Mouse (Mus musculus): ENCODE data around the gene Tmprss9. TPM values are rescaled to one million over a fixed set of nuclear protein-coding genes. Genes with fewer than 3 reads are reported as not detected.
A peak's percentile ranks its signal among the peaks of the same experiment; 100 is the strongest.

Tmprss9 gene
- total RNA-seq, 2 experiments from 2014 or later = not detected

- peak; percentile 59 for DNase-seq (ENCODE audit: low spot score)
These were observed 42.6 kb downstream of the Tmprss9 start for GRCm38 (mm10) chr10:80914253-80914656.

DNA sequence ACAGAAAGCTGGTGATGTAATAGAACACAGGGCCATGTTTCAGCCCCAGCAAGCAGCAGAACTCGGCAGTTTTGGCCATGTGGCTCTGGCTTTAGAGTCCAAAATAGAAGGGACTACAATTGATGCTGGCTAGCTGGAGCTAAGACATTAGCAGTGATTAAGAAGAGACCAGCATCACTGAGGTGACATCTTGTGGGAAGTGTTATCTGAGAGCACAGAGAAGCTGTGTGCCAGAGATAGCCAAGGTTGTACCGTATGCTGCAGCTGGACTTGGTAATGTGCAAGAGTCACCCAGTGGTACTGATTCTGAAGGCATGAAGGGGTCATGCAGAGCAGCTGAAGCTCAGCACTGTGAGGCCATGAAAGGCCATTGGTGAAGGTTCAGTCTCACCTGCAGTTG is 43.6 kb downstream of the Tmprss9 start:
- DNase-seq (ENCODE audit: low spot score) = no peak

DNA sequence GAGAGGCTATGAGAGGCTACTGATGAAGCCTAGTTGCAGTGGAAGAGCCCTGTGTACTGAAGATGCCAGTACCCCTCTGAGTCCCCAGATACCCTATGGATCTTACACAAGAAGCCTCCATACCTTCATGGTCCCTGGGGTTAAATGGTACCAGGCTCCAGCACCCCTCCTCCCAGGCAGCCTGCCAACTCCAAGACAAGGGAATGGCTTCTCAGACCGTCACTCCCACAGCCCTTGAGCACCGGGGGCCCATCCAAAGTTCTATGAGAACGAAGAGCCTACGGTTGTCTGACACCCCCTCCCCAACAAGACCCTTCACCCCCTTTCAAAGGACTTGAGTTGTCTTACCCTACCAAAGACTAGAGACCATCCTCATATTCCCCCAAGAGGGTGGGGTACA is 44.1 kb downstream of the Tmprss9 start:
- no peak for DNase-seq (ENCODE audit: low spot score)

DNA sequence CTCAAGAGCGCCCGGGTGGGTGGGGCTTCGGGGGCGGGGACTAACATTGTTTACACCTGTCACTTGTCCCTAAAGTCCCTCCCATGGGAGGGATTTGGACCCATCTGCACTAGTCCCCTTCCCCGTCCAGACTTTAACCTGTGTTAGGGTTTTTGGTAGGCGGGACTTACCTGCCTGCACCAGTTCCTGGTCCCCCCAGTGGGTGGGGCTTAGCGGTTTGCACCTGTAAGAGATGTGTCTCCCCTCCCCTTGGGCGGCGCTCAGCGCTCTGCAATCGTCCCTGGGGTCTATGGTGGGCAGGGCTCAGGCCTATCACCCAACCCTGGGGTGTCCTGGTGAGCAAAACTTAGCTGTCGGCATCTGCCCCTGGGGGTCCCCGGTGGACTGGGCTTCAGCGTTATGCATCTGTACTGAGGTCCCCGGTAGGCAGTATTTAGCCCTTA is 45.7 kb downstream of the Tmprss9 start:
- DNase-seq (ENCODE audit: low spot score) = no peak

DNA sequence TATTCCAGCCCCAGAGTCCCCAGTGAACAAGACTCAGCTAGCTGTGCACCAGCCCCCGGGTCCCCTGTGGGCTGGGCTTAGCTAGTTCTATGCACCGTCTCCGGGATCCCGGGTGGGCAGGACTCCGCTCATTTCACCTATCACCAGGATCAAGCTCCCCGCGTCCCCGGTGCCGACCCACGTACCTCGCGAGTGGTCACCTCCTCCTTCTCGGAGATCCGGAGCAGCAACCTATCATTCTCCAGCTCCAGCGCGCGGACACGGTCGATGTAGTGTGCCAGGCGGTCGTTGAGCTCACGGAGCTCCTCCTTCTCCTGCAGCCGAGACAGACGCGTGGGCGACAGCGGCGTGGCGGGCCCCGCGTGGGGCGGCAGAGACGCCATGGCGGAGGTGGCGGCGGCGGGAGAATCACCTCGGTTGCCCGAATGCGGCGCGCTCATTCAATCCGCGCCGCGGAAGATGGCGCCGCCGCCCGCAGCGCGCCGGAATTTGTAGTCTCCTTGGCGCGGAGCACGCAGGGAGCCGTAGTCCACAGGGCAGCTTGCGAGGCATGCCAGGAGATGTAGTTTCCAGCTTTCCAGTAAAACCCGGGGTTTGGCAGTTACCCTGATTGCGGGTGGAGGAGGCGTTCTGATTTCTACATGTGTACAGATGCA is 46.3 kb downstream of the Tmprss9 start, which contains the start of gene Lmnb2:
Gene Lmnb2 (minus strand): TSS at position 467 of the 656 bp plus-strand sequence.
- peak; percentile 67 for DNase-seq (ENCODE audit: low spot score)

DNA sequence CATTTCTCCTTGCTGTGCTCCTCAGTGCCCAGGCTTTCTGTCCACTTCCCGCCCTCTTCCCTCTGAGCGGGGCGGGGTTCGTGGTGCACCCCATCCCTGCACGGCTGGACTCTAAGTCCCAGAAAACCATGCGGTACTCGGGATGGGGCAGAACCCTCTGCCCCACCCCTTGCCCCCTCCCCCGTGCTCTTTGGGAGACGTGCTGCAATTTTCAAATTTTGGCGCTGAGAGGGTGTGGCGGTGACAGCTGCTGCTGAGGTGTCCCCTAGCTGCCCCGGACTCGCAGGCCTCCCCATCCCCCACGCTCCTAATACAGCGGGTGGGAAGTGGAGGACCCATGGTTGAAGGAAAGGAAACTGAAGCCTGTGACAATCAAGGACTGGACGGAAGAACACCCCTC is 50.3 kb downstream of the Tmprss9 start:
- no peak for DNase-seq (ENCODE audit: low spot score)

- no peak for DNase-seq (ENCODE audit: low spot score)
These were observed 53.8 kb downstream of the Tmprss9 start for GRCm38 (mm10) chr10:80925472-80925871.

DNA sequence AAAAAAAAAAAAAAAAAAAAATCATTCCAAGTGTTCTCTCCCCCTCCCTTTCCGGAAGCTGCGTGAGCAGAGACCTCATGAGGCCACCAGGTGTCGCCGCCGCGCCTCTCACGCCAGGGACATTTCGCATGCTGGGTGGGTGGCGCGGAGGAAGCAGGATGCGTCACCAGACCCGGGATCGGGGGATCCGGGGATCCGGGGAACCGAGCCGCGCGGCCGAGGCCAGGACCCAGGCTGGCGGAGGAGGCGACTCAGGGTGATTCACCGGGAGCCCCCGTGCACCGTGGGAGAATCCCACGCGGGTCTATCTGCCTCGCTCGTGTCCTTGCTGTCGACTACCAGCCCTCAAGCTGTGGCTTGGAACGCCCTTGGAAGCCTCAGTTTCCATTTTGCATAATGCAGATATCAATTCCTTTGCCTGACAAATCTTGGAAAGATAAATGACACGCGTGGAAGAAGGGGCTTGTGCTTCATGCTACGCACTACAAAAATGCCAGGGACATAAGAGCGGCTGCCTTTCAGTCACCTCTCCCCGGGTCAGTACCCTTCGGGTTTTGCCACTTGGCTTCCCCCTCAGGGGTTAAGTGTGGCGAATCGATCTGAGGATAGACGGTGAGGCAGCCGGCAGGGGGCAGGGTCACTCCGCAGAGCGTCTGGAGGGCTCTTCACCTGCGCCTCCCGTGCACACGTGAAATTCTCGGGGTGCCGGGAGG is 57.1 kb downstream of the Tmprss9 start:
- DNase-seq (ENCODE audit: low spot score) = peak; percentile 92

DNA sequence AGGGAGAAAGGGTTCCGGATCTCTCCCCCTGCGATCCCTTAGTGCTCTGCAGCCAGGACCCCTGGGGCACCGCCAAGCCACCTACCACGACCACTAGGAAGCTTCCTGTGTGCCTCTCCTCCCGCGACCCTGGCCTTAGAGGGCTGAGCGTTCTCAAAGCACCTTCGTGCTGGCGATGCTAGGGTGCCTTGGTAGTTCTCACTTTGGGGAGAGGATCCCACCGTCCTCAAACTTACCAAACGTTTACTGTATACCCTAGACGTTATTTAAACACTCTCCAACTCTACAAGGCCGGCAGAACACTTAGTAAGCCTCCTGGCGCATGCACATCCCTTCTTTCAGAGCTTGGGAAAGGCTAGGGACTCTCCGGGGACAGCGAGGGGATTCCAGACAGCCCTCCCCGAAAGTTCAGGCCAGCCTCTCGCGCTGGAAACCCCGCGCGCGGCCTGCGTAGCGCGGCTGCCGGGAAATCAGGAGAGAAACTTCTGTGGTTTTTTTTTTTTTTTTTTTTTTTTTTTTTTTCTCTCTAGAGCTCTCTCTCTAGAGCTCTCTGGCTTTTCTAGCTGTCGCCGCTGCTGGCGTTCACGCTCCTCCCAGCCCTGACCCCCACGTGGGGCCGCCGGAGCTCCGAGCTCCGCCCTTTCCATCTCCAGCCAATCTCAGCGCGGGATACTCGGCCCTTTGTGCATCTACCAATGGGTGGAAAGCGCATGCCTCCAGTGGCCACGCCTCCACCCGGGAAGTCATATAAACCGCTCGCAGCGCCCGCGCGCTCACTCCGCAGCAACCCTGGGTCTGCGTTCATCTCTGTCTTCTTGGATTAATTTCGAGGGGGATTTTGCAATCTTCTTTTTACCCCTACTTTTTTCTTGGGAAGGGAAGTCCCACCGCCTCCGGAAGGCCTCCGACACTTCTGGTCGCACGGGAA is 57.9 kb downstream of the Tmprss9 start, which contains the start of gene Gadd45b:
Gene Gadd45b (plus strand): TSS at position 775 of the 928 bp plus-strand sequence.
- peak; percentile 98 for DNase-seq (ENCODE audit: low spot score)

DNA sequence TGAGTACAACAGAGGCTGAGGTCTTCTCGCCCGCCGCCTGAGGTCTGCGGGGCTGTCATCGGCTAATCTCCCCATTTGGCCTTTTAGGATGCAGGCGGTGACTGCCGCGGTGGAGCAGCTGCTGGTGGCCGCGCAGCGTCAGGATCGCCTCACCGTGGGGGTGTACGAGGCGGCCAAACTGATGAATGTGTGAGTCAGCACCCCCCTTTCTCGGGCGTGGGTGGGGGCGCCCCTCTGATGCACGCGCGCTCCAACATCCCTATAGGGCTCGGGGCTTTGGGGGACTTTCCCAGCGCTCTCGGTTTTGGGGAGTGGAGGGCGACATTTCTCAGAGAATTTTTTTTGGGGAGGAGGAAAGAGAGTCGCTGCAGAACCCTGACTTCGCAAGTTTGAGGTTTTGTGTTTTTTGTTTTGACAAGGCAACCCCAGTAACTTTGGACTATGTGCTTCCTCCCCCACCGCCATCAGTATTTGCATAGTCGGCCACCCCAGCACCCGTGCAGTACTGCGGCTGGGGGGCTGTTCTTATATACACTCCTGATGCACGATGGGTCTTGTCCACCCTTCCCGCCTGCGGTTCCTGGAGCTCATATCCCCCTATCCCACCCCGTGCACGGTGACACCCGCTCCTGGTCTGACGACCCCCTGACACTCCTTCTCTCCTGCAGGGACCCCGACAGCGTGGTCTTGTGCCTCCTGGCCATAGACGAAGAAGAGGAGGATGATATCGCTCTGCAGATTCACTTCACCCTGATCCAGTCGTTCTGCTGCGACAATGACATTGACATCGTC is 58.9 kb downstream of the Tmprss9 start:
- DNase-seq (ENCODE audit: low spot score) = peak; percentile 47

- DNase-seq (ENCODE audit: low spot score) = peak; percentile 81
These were observed 59.6 kb downstream of the Tmprss9 start for GRCm38 (mm10) chr10:80931153-80931671.

GRCm38 (mm10) chr10:80931695-80932094 is 60.0 kb downstream of the Tmprss9 start:
- peak; percentile 30 for DNase-seq (ENCODE audit: low spot score)

- DNase-seq (ENCODE audit: low spot score) = peak; percentile 44
These were observed 60.6 kb downstream of the Tmprss9 start for GRCm38 (mm10) chr10:80932206-80932605.

GRCm38 (mm10) chr10:80932700-80933420 is 61.2 kb downstream of the Tmprss9 start:
- DNase-seq (ENCODE audit: low spot score) = peak; percentile 28

DNA sequence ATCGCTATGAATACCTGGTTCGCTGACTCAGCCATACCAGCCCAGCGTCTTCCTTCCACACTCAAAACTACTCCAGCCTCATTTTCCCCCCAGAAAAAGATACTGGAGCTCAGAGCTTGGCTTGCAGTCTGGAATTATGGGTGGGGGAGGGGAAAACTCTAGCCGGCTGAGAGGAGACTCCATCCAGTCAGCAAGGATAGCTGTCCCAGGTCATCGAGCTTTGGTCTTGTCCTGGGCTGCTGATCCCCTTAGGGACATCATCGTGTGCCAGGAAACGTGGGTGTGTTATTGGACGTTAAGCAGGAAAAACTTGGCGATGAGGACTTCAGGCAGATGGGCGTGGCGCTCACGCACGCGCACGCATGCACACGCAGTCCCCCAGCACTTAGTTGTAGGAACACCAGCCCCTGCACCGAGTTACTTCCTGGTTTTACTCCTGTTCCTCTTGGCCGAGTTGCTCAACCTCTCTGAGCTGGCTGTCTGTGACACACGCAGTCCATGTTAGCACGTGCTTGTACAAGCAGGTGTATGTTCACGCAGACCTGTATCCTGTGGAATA is 61.9 kb downstream of the Tmprss9 start:
- peak; percentile 48 for DNase-seq (ENCODE audit: low spot score)

- no peak for DNase-seq (ENCODE audit: low spot score)
These were observed 62.7 kb downstream of the Tmprss9 start for GRCm38 (mm10) chr10:80934136-80934985.

GRCm38 (mm10) chr10:80935241-80935640 is 63.6 kb downstream of the Tmprss9 start:
- DNase-seq (ENCODE audit: low spot score) = peak; percentile 44

DNA sequence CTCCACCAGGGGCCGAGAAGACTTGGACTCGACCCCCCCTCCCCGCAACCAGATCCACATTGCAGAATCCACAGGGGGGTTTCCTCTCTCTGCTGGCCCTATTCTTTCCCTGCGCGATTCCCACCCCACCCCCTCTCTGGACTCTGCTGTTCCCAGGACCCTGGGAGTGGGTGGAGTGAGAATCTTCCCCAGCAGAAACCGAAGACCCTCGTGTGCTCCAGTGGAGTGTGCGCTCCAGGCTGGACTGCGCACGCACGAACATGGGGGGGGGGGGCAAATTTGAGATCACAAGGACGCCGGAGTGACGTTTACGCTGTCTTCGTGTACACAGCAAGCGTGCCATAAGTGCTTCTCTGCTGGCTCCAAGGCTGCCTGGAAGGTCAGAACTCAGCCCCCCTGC is 64.0 kb downstream of the Tmprss9 start:
- DNase-seq (ENCODE audit: low spot score) = no peak

Measured in gastrocnemius, adult 18-20 months (tissue).